Mouse (Mus musculus): ENCODE data around the gene Coro2a. TPM values are rescaled to one million over a fixed set of nuclear protein-coding genes. Genes with fewer than 3 reads are reported as not detected.
"Not testable (repeated sequence)": the region's sequence is repeated elsewhere in the genome, so short reads cannot be mapped to it uniquely, and the experiment has no call there.

Gene Coro2a
- total and polyA plus RNA-seq, 3 experiments, result 0.39 to 2.1 (median 0.43) TPM

DNA sequence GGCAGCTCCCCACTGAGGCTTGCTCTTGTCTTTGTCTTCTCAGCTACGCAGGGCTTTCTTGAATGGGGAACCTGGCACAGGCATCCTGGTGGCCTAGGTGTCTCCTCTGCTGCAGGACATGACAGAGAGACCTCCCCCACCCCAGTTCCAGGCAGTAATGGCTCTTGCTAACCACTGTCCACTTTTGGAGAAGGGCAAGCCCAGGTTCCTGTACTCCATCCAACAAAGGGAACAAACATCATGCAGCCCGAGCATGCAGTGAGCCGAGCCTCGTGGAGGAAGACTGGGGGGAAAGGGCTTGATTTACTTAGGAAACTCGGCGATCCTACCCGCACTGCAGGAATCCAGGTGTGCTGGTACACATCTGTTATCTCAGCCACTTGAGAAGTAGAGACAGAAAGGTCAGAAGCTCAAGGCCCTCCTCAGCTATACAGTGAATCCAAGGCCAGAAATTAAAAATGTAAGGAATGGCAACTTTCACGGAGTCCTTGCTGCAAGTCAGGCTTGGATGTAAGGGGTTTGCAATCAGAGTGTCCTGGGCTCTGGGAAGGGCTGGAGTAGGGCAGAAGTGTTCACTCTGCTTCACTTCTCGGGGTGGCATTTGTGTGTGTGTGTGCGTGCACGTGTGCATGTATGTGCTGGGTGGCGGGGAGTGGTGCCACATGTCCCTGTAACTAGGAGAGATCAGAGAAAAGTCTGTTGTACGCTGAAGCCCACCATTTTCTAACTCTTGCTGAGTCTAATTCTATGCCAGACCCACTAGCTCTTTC is 16.8 kb downstream of the Coro2a start:
- no peak overlapping the region for H3K9ac ChIP-seq (ENCODE audit: low read depth, low read length)
- no peak for DNase-seq
- H3K27me3 ChIP-seq (ENCODE audit: control insufficient read depth, insufficient read depth, low read length), result no peaks in the 10 kb centered on the region
- TF ChIP-seq CTCF (IDR thresholded peaks at IDR 0.05) (no peak), POLR2A (IDR thresholded peaks at IDR 0.05; ENCODE audit: insufficient read depth, low read depth, low read length) (no peak), EP300 (IDR thresholded peaks at IDR 0.05; ENCODE audit: insufficient read depth, low read depth, low read length) (no peak)
- no peak overlapping the region for H3K4me3 ChIP-seq
- H3K4me1 ChIP-seq (ENCODE audit: control insufficient read depth, insufficient read depth, low read length), result peaks cover under 1% of the 10 kb centered on the region; the same call in 1 of the 2 replicates
- H3K79me2 ChIP-seq (replicated peaks; ENCODE audit: control insufficient read depth, insufficient read depth, low read length), result no peaks in the 10 kb centered on the region
- H3K27ac ChIP-seq, result no peak overlapping the region
- intact Hi-C loops (cut with DNase I), result loop anchor here (1.0 kb wide), 1 partner anchor 11 kb away; no protein-coding TSS in a partner anchor
- no peaks in the 10 kb centered on the region for H3K36me3 ChIP-seq (ENCODE audit: control insufficient read depth, insufficient read depth, low read length)
- 83% methylated on average over 13 of the region's 13 CpGs for WGBS

GRCm38 (mm10) chr4:46584536-46584935 is 17.5 kb downstream of the Coro2a start:
- H3K4me1 ChIP-seq (ENCODE audit: control insufficient read depth, insufficient read depth, low read length); H3K27ac ChIP-seq; H3K36me3 ChIP-seq (ENCODE audit: control insufficient read depth, insufficient read depth, low read length); H3K79me2 ChIP-seq (replicated peaks; ENCODE audit: control insufficient read depth, insufficient read depth, low read length); H3K9ac ChIP-seq (ENCODE audit: low read depth, low read length); H3K4me3 ChIP-seq; intact Hi-C loops (cut with DNase I); DNase-seq; H3K27me3 ChIP-seq (ENCODE audit: control insufficient read depth, insufficient read depth, low read length): not testable (repeated sequence)
- 74% methylated on average over 3 of the region's 3 CpGs for whole genome bisulfite sequencing

GRCm38 (mm10) chr4:46584084-46584483 is 17.9 kb downstream of the Coro2a start:
- H3K79me2 ChIP-seq (replicated peaks; ENCODE audit: control insufficient read depth, insufficient read depth, low read length); intact Hi-C loops (cut with DNase I); H3K4me3 ChIP-seq; H3K9ac ChIP-seq (ENCODE audit: low read depth, low read length); H3K27me3 ChIP-seq (ENCODE audit: control insufficient read depth, insufficient read depth, low read length); H3K36me3 ChIP-seq (ENCODE audit: control insufficient read depth, insufficient read depth, low read length); H3K4me1 ChIP-seq (ENCODE audit: control insufficient read depth, insufficient read depth, low read length); DNase-seq; H3K27ac ChIP-seq: not testable (repeated sequence)
- 83% methylated on average over 2 of the region's 6 CpGs for WGBS

- H3K36me3 ChIP-seq (ENCODE audit: control insufficient read depth, insufficient read depth, low read length); DNase-seq; H3K4me3 ChIP-seq; intact Hi-C loops (cut with DNase I); H3K27me3 ChIP-seq (ENCODE audit: control insufficient read depth, insufficient read depth, low read length); H3K79me2 ChIP-seq (replicated peaks; ENCODE audit: control insufficient read depth, insufficient read depth, low read length); H3K27ac ChIP-seq; H3K4me1 ChIP-seq (ENCODE audit: control insufficient read depth, insufficient read depth, low read length); H3K9ac ChIP-seq (ENCODE audit: low read depth, low read length): not testable (repeated sequence)
- 81% methylated on average over 9 of the region's 9 CpGs for WGBS
Observed at GRCm38 (mm10) chr4:46582024-46582423, 20.0 kb downstream of the Coro2a start.

DNA sequence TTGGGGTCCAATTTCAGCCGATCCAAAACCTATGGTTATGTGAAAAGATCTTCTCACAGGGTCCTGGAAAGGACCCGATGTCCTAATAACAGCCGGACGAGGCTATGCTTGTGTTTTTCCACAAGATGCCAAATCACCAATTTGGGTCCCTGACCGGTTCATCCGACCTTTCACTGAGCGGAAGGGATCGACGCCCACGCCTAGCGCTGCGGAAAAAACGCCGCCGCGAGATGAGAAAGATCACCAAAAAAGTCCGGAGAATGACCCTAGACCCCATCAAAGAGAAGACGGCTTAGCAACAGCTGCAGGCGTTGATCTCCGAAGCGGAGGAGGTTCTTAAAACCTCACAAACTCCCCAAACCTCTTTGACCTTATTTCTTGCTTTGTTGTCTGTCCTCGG is 20.4 kb downstream of the Coro2a start:
- H3K36me3 ChIP-seq (ENCODE audit: control insufficient read depth, insufficient read depth, low read length); H3K4me3 ChIP-seq; H3K27ac ChIP-seq; H3K27me3 ChIP-seq (ENCODE audit: control insufficient read depth, insufficient read depth, low read length); intact Hi-C loops (cut with DNase I); H3K4me1 ChIP-seq (ENCODE audit: control insufficient read depth, insufficient read depth, low read length); DNase-seq; H3K9ac ChIP-seq (ENCODE audit: low read depth, low read length); H3K79me2 ChIP-seq (replicated peaks; ENCODE audit: control insufficient read depth, insufficient read depth, low read length): not testable (repeated sequence)
- 92% methylated on average over 22 of the region's 22 CpGs for WGBS

- H3K9ac ChIP-seq (ENCODE audit: low read depth, low read length); H3K79me2 ChIP-seq (replicated peaks; ENCODE audit: control insufficient read depth, insufficient read depth, low read length); DNase-seq; H3K27me3 ChIP-seq (ENCODE audit: control insufficient read depth, insufficient read depth, low read length); H3K36me3 ChIP-seq (ENCODE audit: control insufficient read depth, insufficient read depth, low read length); intact Hi-C loops (cut with DNase I); H3K4me1 ChIP-seq (ENCODE audit: control insufficient read depth, insufficient read depth, low read length); H3K4me3 ChIP-seq; H3K27ac ChIP-seq: not testable (repeated sequence)
- 83% methylated on average over 15 of the region's 15 CpGs for WGBS
Observed at GRCm38 (mm10) chr4:46580799-46581243, 21.2 kb downstream of the Coro2a start.

DNA sequence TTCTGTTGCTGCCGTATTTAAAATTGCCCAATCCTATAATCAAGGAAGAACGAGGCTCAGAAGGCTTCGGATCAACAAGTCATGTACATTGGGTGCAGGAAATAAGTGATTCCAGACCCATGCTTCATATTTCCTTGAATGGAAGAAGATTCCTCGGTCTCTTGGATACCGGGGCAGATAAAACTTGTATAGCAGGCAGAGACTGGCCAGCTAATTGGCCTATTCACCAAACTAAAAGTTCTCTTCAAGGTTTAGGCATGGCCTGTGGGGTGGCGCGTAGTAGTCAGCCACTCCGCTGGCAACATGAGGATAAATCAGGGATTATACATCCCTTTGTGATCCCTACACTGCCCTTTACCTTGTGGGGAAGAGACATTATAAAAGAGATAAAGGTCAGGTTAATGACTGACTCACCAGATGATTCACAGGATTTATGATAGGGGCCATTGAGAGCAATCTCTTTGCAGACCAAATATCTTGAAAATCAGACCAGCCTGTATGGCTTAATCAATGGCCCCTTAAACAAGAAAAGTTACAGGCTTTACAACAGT is 23.1 kb downstream of the Coro2a start:
- 87% methylated on average over 8 of the region's 8 CpGs for WGBS

More for the DNA sequence above, 23.1 kb downstream of the Coro2a start:
- H3K4me3 ChIP-seq; H3K79me2 ChIP-seq (replicated peaks; ENCODE audit: control insufficient read depth, insufficient read depth, low read length); H3K9ac ChIP-seq (ENCODE audit: low read depth, low read length); intact Hi-C loops (cut with DNase I); H3K27me3 ChIP-seq (ENCODE audit: control insufficient read depth, insufficient read depth, low read length); H3K4me1 ChIP-seq (ENCODE audit: control insufficient read depth, insufficient read depth, low read length); DNase-seq; H3K27ac ChIP-seq; H3K36me3 ChIP-seq (ENCODE audit: control insufficient read depth, insufficient read depth, low read length): not testable (repeated sequence)

Measured in heart, adult 2 months (tissue).